Mouse (Mus musculus) liver, adult 2 months (tissue): ENCODE data around the gene Six6. TPM values are rescaled to one million over a fixed set of nuclear protein-coding genes. Genes with fewer than 3 reads are reported as not detected.

Experiments used
- DNase-seq: peaks from one replicate; pipeline ENCODE4 v3.0.0-alpha.2; 2011; ENCODE audit warnings: low read depth, low spot score; ENCODE audit errors: extremely low read depth
- H3K27ac ChIP-seq: fragments of 200-500 bp; replicated peaks from 2 replicates; pipeline ENCODE4 v1.5.1; 2012; ENCODE audit warnings: low read depth, mild to moderate bottlenecking, control low read depth, inconsistent platforms, low read length; ENCODE audit not compliant: insufficient read depth
- H3K27me3 ChIP-seq: fragments of 200-500 bp; 2 replicates; pipeline ENCODE4 v1.6.1; 2012; ENCODE audit warnings: mild to moderate bottlenecking, moderate library complexity, low read length, inconsistent platforms; ENCODE audit not compliant: control insufficient read depth, insufficient read depth
- H3K36me3 ChIP-seq: fragments of 200-500 bp; 2 replicates; pipeline ENCODE4 v1.6.1; 2012; ENCODE audit warnings: low read length, inconsistent platforms; ENCODE audit not compliant: control insufficient read depth, insufficient read depth
- H3K4me1 ChIP-seq: fragments of 200-500 bp; 2 replicates; pipeline ENCODE4 v1.6.1; 2011; ENCODE audit warnings: low read length; ENCODE audit not compliant: control insufficient read depth, insufficient read depth
- H3K4me3 ChIP-seq: fragments of 200-500 bp; 2 replicates; pipeline ENCODE4 v1.5.1; 2011; ENCODE audit warnings: low read depth, mild to moderate bottlenecking, control low read depth, low read length, moderate library complexity; ENCODE audit not compliant: insufficient read depth
- H3K79me2 ChIP-seq: fragments of 200-500 bp; 2 replicates; pipeline ENCODE4 v1.6.1; 2012; ENCODE audit warnings: inconsistent platforms, mild to moderate bottlenecking, low read length, moderate library complexity; ENCODE audit not compliant: control insufficient read depth, insufficient read depth
- H3K9ac ChIP-seq: fragments of 200-500 bp; 2 replicates; pipeline ENCODE4 v1.6.1; 2012; ENCODE audit warnings: low read depth, mild to moderate bottlenecking, control low read depth, inconsistent platforms, low read length
- CTCF ChIP-seq: fragments of 200-500 bp; IDR thresholded peaks from 2 replicates; pipeline ENCODE4 v1.5.1; 2011; ENCODE audit warnings: low read depth, low read length, control low read depth
- POLR2A ChIP-seq: fragments of 200-500 bp; IDR thresholded peaks from 2 replicates; pipeline ENCODE4 v1.6.1; 2011; ENCODE audit warnings: low read length, control low read depth; ENCODE audit not compliant: insufficient read depth; ENCODE audit errors: extremely low read depth
- WGBS: fragments of 180-500 bp; shearing (Covaris S2); methylation state at CpG from one replicate; pipeline ENCODE4 v1.1.7; 2018; 5-methylcytosine and 5-hydroxymethylcytosine counted together
- polyA plus RNA-seq: library from polyadenylated mRNA; depleted of rRNA; stranded (reverse); fragments of >200 nt; gene quantifications from 2 replicates; pipeline ENCODE4 v1.2.3, GENCODE M21; 2012
- total RNA-seq: library from RNA; depleted of rRNA; stranded (reverse); fragments of >200 nt; gene quantifications from 2 replicates; pipeline ENCODE4 v1.2.3, GENCODE M21; 2014

Six6 gene
- total and polyA plus RNA-seq, 2 experiments: not detected

DNA sequence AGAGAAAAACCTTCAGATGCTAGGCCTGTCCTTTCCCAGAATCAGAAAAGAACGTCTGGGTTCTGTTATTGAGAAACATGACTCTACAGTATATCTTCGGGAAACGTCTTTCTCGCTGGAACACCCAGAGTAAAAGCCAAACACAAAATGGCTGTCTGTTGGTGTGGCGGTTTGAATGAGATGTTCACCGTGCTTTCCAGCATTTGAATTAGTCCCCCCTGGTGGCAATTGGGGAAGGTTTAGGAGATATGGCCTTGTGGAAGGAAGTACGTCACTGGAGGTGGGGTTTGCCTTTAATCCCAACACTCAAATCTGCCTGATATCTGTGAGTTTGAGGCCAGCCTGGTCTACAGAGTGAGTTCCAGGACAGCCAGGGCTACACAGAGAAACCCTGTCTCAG lies 27.8 kb downstream of the Six6 start:
- Histone ChIP-seq H3K27ac (no peak overlapping the region), H3K4me3 (no peak overlapping the region), H3K79me2 (no peaks in the 10 kb centered on the region), H3K4me1 (no peaks in the 10 kb centered on the region), H3K36me3 (no peaks in the 10 kb centered on the region), H3K27me3 (no peaks in the 10 kb centered on the region), H3K9ac (no peak overlapping the region)
- no peak for DNase-seq
- TF ChIP-seq POLR2A (no peak), CTCF (no peak)
- WGBS: 84% methylated on average over 7 of the region's 7 CpGs

DNA sequence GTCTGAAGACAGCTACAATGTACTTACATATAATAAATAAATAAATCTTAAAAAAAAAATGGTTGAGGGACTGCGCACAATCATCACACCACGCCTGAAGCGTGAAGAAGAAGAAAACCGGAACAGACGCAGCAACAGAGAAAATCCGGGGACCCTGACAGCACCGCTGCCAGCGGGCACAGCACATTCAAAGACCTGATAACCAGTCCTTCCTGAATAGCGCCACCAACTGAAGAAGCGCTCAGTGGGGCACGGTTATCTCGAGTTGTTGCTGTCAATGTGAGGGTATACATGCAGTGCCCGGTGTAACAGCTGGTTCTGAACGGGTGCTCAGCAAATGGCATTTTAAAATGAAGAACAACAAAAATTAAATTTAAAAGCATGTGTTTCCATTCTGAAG lies 30.9 kb downstream of the Six6 start:
- H3K4me3 ChIP-seq: no peak overlapping the region
- no peak overlapping the region for H3K9ac ChIP-seq
- DNase-seq: no peak
- no peaks in the 10 kb centered on the region for H3K79me2 ChIP-seq
- no peaks in the 10 kb centered on the region for H3K36me3 ChIP-seq
- TF ChIP-seq POLR2A: no peak
- TF ChIP-seq CTCF: no peak
- no peaks in the 10 kb centered on the region for H3K4me1 ChIP-seq
- 69% methylated on average over 14 of the region's 14 CpGs for WGBS
- no peak overlapping the region for H3K27ac ChIP-seq
- no peaks in the 10 kb centered on the region for H3K27me3 ChIP-seq

DNA sequence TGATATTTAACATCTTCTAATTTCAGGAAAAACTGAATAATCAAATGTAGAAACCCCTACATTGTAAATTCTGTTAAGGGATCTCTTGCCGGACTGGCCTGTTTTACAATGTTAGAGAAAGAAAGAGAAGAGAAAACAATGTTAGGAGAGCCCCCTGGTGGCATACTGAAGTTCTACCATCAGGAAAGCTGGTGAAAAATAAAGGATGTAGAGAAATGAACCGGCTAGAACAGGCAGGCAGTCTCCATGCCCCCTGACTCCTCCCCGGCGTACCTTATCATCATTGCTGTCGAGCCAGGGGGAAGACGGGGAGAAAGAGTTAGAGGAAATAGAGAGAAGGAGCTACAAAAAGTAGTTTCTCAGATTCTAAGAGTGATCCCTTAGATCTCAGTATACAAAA lies 33.5 kb downstream of the Six6 start:
- peak; percentile 38 for DNase-seq
- 5% methylated on average over 6 of the region's 6 CpGs for WGBS
- TF ChIP-seq POLR2A: no peak
- TF ChIP-seq CTCF: peak; percentile 23; the same call in 1 of the 2 replicates

GRCm38 (mm10) chr12:72976172-72976571 lies 36.5 kb downstream of the Six6 start:
- no peak overlapping the region for H3K4me3 ChIP-seq
- 16% methylated on average over 7 of the region's 7 CpGs for WGBS

More for the DNA sequence above, 33.5 kb downstream of the Six6 start:
- Histone ChIP-seq H3K27ac (no peak overlapping the region), H3K4me1 (no peaks in the 10 kb centered on the region), H3K27me3 (no peaks in the 10 kb centered on the region; the same call in 1 of the 2 replicates), H3K79me2 (no peaks in the 10 kb centered on the region), H3K9ac (no peak overlapping the region), H3K4me3 (no peak overlapping the region), H3K36me3 (no peaks in the 10 kb centered on the region)

GRCm38 (mm10) chr12:72976718-72977117 lies 37.0 kb downstream of the Six6 start:
- H3K9ac ChIP-seq: no peak overlapping the region
- H3K79me2 ChIP-seq: no peaks in the 10 kb centered on the region
- no peaks in the 10 kb centered on the region for H3K36me3 ChIP-seq
- H3K27ac ChIP-seq: no peak overlapping the region
- H3K27me3 ChIP-seq: peaks cover 2% of the 10 kb centered on the region; the same call in 1 of the 2 replicates
- DNase-seq: peak; percentile 40
- no peaks in the 10 kb centered on the region for H3K4me1 ChIP-seq
- 7% methylated on average over 12 of the region's 12 CpGs for WGBS
- TF ChIP-seq CTCF (peak; percentile 91), POLR2A (no peak)
- no peak overlapping the region for H3K4me3 ChIP-seq

More at GRCm38 (mm10) chr12:72976172-72976571, 36.5 kb downstream of the Six6 start:
- Histone ChIP-seq H3K27me3 (no peaks in the 10 kb centered on the region; the same call in 1 of the 2 replicates), H3K9ac (no peak overlapping the region), H3K36me3 (no peaks in the 10 kb centered on the region), H3K27ac (no peak overlapping the region), H3K4me1 (no peaks in the 10 kb centered on the region), H3K79me2 (no peaks in the 10 kb centered on the region)
- TF ChIP-seq CTCF (no peak), POLR2A (no peak)
- DNase-seq: no peak

- no peak overlapping the region for H3K9ac ChIP-seq
- no peak overlapping the region for H3K27ac ChIP-seq
- H3K79me2 ChIP-seq: no peaks in the 10 kb centered on the region
- peaks cover 2% of the 10 kb centered on the region; the same call in 1 of the 2 replicates for H3K27me3 ChIP-seq
- no peaks in the 10 kb centered on the region for H3K4me1 ChIP-seq
- H3K4me3 ChIP-seq: no peak overlapping the region
- TF ChIP-seq POLR2A: no peak
- no peak for TF ChIP-seq CTCF
- no peaks in the 10 kb centered on the region for H3K36me3 ChIP-seq
- DNase-seq: no peak
- 89% methylated on average over 3 of the region's 3 CpGs for WGBS
These were observed 38.2 kb downstream of the Six6 start for GRCm38 (mm10) chr12:72977851-72978250.
